Mouse (Mus musculus) stomach, embryonic 16.5 days (tissue): ENCODE data around the gene B3gntl1. TPM values are rescaled to one million over a fixed set of nuclear protein-coding genes. Genes with fewer than 3 reads are reported as not detected.

Experiments used
- ATAC-seq: fragments of 200-750 bp; cut with Nextera tagmentation; 2 replicates; pipeline ENCODE4 v1.8.0; 2017; ENCODE audit warnings: moderate number of reproducible peaks, moderate TSS enrichment; ENCODE audit not compliant: insufficient read depth, low FRiP score
- H3K27ac ChIP-seq: fragments of 300-500 bp; sonication (generic); 2 replicates; pipeline ENCODE4 v1.5.1; 2014; ENCODE audit warnings: low read length
- H3K27me3 ChIP-seq: fragments of 300-500 bp; sonication (generic); 2 replicates; pipeline ENCODE4 v1.6.1; 2014; ENCODE audit warnings: low read length, control low read depth, mixed read lengths; ENCODE audit not compliant: control insufficient read depth, insufficient read depth
- H3K36me3 ChIP-seq: fragments of 300-500 bp; sonication (generic); 2 replicates; pipeline ENCODE4 v1.6.1; 2014; ENCODE audit warnings: low read length; ENCODE audit not compliant: control insufficient read depth, insufficient read depth
- H3K4me1 ChIP-seq: fragments of 300-500 bp; sonication (generic); 2 replicates; pipeline ENCODE4 v1.6.1; 2014; ENCODE audit warnings: low read length, control low read depth, mixed read lengths; ENCODE audit not compliant: control insufficient read depth, insufficient read depth
- H3K4me2 ChIP-seq: fragments of 300-500 bp; sonication (generic); 2 replicates; pipeline ENCODE4 v1.6.1; 2014; ENCODE audit warnings: low read depth, low read length, mixed read lengths
- H3K4me3 ChIP-seq: fragments of 300-500 bp; sonication (generic); replicated peaks from 2 replicates; pipeline ENCODE4 v1.5.1; 2014; ENCODE audit warnings: mild to moderate bottlenecking, low read length
- H3K9ac ChIP-seq: fragments of 300-500 bp; sonication (generic); 2 replicates; pipeline ENCODE4 v1.6.1; 2014; ENCODE audit warnings: low read length
- H3K9me3 ChIP-seq: fragments of 300-500 bp; sonication (generic); replicated peaks from 2 replicates; pipeline ENCODE4 v1.6.1; 2016; ENCODE audit warnings: low read length, control low read depth; ENCODE audit not compliant: control insufficient read depth
- WGBS: fragments of 180-500 bp; shearing (Covaris S2); extraction: QIAGEN DNeasy Blood & Tissue Kit; methylation state at CpG from one replicate; pipeline ENCODE4 v1.1.7; 2014; 5-methylcytosine and 5-hydroxymethylcytosine counted together
- polyA plus RNA-seq: library from polyadenylated mRNA; unstranded; fragments of >200 nt; fragmentation: Nextera tagmentation; extraction: Ambion mirVana; gene quantifications from 2 replicates; pipeline ENCODE4 v1.2.1, GENCODE M21; 2015

The B3gntl1 gene
- polyA plus RNA-seq: 8.7 and 9.1 TPM in 2 replicates

- Histone ChIP-seq H3K27me3 (no peaks in the 10 kb centered on the region), H3K36me3 (no peaks in the 10 kb centered on the region), H3K4me1 (peaks cover 4% of the 10 kb centered on the region; the same call in 1 of the 2 replicates), H3K9me3 (0 out of 2 replicates have a peak, but pooled peaks cover 3% of the 10 kb centered on the region), H3K9ac (peak within 1 kb of the TSS; percentile 87), H3K4me2 (peak within 1 kb of the TSS; percentile 62), H3K4me3 (peak within 1 kb of the TSS; percentile 68), H3K27ac (peak within 1 kb of the TSS; percentile 97)
- peak; percentile 100 for ATAC-seq
- under 1% methylated on average over 46 of the region's 46 CpGs for WGBS
Measured at GRCm38 (mm10) chr11:121672990-121673572, at the start of gene B3gntl1. Gene B3gntl1, minus strand, starts transcription at chr11:121673153.

GRCm38 (mm10) chr11:121722434-121722833 is 49.5 kb upstream of the B3gntl1 start:
- H3K9ac ChIP-seq: no peak overlapping the region
- H3K9me3 ChIP-seq: no peaks in the 10 kb centered on the region
- H3K4me1 ChIP-seq: peaks cover 5% of the 10 kb centered on the region; the same call in 1 of the 2 replicates
- H3K4me3 ChIP-seq: no peak overlapping the region
- H3K27ac ChIP-seq: no peak overlapping the region
- H3K4me2 ChIP-seq: no peak overlapping the region
- no peaks in the 10 kb centered on the region for H3K36me3 ChIP-seq
- H3K27me3 ChIP-seq: no peaks in the 10 kb centered on the region
- ATAC-seq: no peak
- WGBS: 77% methylated on average over 2 of the region's 2 CpGs

- Histone ChIP-seq H3K4me3 (no peak overlapping the region), H3K27me3 (no peaks in the 10 kb centered on the region), H3K4me2 (no peak overlapping the region), H3K36me3 (0 out of 2 replicates have a peak, but pooled peaks cover 5% of the 10 kb centered on the region), H3K4me1 (peaks cover 5% of the 10 kb centered on the region; the same call in 1 of the 2 replicates), H3K27ac (no peak overlapping the region), H3K9ac (no peak overlapping the region), H3K9me3 (no peaks in the 10 kb centered on the region)
- no peak for ATAC-seq
- WGBS: 80% methylated on average over 3 of the region's 3 CpGs
Measured at GRCm38 (mm10) chr11:121720752-121721151, 47.8 kb upstream of the B3gntl1 start.

GRCm38 (mm10) chr11:121717724-121718123 is 44.8 kb upstream of the B3gntl1 start:
- peak; percentile 74 for ATAC-seq

GRCm38 (mm10) chr11:121714745-121715485 is 42.0 kb upstream of the B3gntl1 start:
- peak; percentile 43 for ATAC-seq
- no peaks in the 10 kb centered on the region for H3K27me3 ChIP-seq
- no peak overlapping the region for H3K4me3 ChIP-seq
- peak overlapping the region; percentile 84 for H3K27ac ChIP-seq
- H3K9me3 ChIP-seq: no peaks in the 10 kb centered on the region
- no peak overlapping the region for H3K4me2 ChIP-seq
- no peak overlapping the region for H3K9ac ChIP-seq
- H3K36me3 ChIP-seq: 0 out of 2 replicates have a peak, but pooled peaks cover 6% of the 10 kb centered on the region
- peaks cover 34% of the 10 kb centered on the region for H3K4me1 ChIP-seq
- WGBS: 65% methylated on average over 2 of the region's 2 CpGs

More at GRCm38 (mm10) chr11:121717724-121718123, 44.8 kb upstream of the B3gntl1 start:
- H3K4me1 ChIP-seq: peaks cover 27% of the 10 kb centered on the region
- 42% methylated on average over 6 of the region's 6 CpGs for WGBS
- no peak overlapping the region for H3K4me2 ChIP-seq
- peak overlapping the region; percentile 77 for H3K27ac ChIP-seq
- H3K36me3 ChIP-seq: 0 out of 2 replicates have a peak, but pooled peaks cover 6% of the 10 kb centered on the region
- H3K9ac ChIP-seq: no peak overlapping the region
- no peak overlapping the region for H3K4me3 ChIP-seq
- H3K27me3 ChIP-seq: no peaks in the 10 kb centered on the region
- H3K9me3 ChIP-seq: no peaks in the 10 kb centered on the region

- H3K4me2 ChIP-seq: 0 out of 2 replicates have a peak overlapping the region, but pooled peaks have one; percentile 26
- 71% methylated on average over 2 of the region's 2 CpGs for WGBS
- no peak for ATAC-seq
- H3K36me3 ChIP-seq: 0 out of 2 replicates have a peak, but pooled peaks cover 6% of the 10 kb centered on the region
- H3K4me1 ChIP-seq: peaks cover 34% of the 10 kb centered on the region
- H3K4me3 ChIP-seq: no peak overlapping the region
- H3K27ac ChIP-seq: peak overlapping the region; percentile 84
- no peaks in the 10 kb centered on the region for H3K9me3 ChIP-seq
- H3K9ac ChIP-seq: no peak overlapping the region
- no peaks in the 10 kb centered on the region for H3K27me3 ChIP-seq
Measured at GRCm38 (mm10) chr11:121713569-121713968, 40.6 kb upstream of the B3gntl1 start.

- Histone ChIP-seq H3K27ac (peak overlapping the region; percentile 84), H3K4me3 (no peak overlapping the region), H3K4me2 (0 out of 2 replicates have a peak overlapping the region, but pooled peaks have one; percentile 26), H3K4me1 (peaks cover 29% of the 10 kb centered on the region), H3K9me3 (no peaks in the 10 kb centered on the region), H3K36me3 (0 out of 2 replicates have a peak, but pooled peaks cover 6% of the 10 kb centered on the region), H3K9ac (no peak overlapping the region), H3K27me3 (no peaks in the 10 kb centered on the region)
- 68% methylated on average over 6 of the region's 6 CpGs for WGBS
- ATAC-seq: peak; percentile 84; the same call in 1 of the 2 replicates
Measured at GRCm38 (mm10) chr11:121712987-121713386, 40.0 kb upstream of the B3gntl1 start.

GRCm38 (mm10) chr11:121710245-121710644 is 37.3 kb upstream of the B3gntl1 start:
- H3K27me3 ChIP-seq: no peaks in the 10 kb centered on the region
- no peaks in the 10 kb centered on the region for H3K36me3 ChIP-seq
- ATAC-seq: no peak
- no peak overlapping the region for H3K4me3 ChIP-seq
- no peak overlapping the region for H3K4me2 ChIP-seq
- 97% methylated on average over 5 of the region's 5 CpGs for WGBS
- no peaks in the 10 kb centered on the region for H3K9me3 ChIP-seq
- no peak overlapping the region for H3K9ac ChIP-seq
- H3K4me1 ChIP-seq: peaks cover 37% of the 10 kb centered on the region
- H3K27ac ChIP-seq: peak overlapping the region; percentile 10; the same call in 1 of the 2 replicates

- WGBS: 58% methylated on average over 4 of the region's 4 CpGs
- Histone ChIP-seq H3K27me3 (no peaks in the 10 kb centered on the region), H3K4me1 (peaks cover 34% of the 10 kb centered on the region), H3K9me3 (no peaks in the 10 kb centered on the region), H3K9ac (no peak overlapping the region), H3K4me2 (no peak overlapping the region), H3K27ac (no peak overlapping the region), H3K4me3 (no peak overlapping the region), H3K36me3 (no peaks in the 10 kb centered on the region)
- no peak for ATAC-seq
Measured at GRCm38 (mm10) chr11:121709278-121709677, 36.3 kb upstream of the B3gntl1 start.
